Mouse (Mus musculus) c-Kit-negative CD71-positive TER-119-positive erythroid progenitor cells, embryonic 14.5 days (primary cell): ENCODE results near the gene Hoxc5.

Experiments
- DNase-seq: peaks from one replicate; pipeline ENCODE4 v3.0.0-alpha.2; 2013; ENCODE audit warnings: low read depth, low spot score

Gene Hoxc5

DNA sequence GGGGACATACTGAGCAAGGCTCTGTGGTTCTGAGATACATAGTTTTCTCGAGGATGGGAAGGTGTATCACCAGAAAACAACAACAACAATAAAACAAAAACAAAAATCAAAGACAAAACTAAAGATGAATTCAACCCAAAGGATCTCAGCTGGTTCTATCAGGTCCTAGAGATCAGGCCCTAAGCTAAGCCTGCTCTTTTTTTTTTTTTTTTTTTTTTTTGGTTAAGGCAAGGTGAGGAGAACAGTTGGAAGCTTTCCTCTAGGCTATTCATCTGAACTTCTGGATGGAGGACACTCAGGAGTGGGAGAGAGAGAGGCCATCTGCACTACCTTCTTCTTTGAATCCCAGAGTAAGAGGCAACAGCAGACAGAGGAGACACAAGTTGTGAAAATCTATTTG, 70.3 kb downstream of the Hoxc5 start:
- no peak for DNase-seq

DNA sequence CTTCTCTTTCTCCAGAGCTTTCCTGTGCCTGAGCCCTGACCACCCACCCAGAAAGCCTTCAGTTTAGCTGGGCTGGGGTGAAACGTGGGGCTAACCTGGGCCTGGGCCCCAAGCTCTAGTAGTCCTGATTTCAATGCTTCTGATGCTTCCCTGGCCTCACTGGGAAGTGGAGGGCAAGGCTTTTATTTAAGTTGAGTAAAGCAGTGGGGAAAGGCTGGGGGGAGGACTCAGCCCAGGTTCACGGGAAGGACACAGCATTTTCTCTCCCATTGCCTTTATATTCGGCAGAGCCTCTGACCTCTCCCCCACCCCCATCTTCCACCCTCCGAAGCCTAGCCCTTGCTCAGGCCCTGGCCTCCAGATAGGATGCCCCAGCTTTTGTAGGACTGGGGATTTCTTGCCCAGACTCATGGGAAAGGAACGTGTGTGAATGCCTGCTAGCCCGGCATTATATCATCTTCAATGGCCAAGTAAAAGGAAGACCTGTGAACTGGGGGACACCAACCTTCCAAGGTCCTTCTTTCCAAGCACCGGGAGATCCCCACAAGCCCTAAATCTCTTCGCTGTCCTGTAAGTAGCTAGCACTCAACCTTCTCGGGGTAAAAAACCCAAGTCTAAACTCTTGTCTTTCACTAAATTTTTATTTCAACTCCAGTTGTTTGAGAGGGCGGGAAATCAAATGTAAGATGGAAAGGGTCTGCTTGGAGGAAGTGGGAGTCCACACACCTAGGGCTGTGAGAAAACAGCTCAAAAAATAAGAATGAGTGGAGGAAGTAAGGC, 71.6 kb downstream of the Hoxc5 start:
- no peak for DNase-seq

DNA sequence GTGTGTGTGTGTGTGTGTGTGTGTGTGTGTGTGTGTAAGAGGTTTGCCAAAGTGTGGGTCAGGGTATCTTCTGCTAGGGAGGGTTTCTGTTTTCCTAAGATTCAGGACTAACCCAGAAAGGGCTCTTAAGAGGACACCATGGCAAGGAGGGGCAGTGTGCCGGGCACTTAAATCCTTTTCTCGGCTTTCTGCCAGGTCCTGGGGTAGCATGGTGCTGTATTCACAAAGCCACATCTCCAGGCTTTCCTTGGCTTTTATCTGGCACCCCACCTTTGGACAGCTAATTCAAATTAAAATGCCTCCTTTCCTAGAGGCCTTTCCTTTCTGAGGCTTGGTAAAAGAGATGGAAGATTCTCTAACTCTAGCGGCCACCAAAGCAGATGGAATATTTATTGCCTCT, 72.4 kb downstream of the Hoxc5 start:
- DNase-seq, result no peak

DNA sequence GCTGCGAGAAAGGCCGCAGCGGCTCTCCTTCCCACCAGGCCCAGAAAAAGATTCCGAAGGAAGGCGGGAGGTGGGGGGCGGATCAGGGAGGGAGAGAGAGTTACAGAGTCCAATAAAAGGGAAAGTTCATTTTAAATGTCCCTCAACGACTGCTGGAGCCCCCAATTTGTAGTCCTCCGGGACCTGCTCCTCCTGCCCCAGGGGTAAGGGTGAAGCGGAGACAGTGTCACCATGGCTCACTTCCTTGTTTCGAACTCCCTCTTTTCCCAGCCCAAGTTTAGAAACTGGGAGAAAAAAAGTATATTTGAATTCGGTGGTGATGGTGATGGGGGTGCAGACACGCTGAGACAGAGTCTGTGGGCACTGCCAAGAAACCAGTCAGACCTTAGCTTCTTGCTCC, 73.4 kb downstream of the Hoxc5 start:
- no peak for DNase-seq

DNA sequence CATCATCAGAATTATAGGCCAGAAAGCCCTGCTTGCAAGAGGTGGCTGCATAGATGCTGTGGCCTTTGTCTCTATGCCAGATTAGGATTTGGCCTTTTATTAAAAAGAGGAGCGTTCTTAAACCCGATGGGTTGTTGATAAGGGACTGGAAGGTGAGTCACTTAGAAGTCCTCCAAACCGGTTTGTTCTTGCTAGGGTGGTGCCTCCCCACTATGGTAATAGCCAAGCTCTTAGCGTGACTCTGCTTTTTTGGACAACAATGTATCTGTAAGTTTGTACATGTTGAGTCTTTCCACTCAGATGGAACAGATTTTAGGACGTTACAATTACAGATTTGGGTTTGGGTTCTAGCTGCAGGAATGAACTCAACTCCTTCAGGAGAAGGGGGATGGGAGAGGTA, 74.4 kb downstream of the Hoxc5 start:
- DNase-seq, result no peak

DNA sequence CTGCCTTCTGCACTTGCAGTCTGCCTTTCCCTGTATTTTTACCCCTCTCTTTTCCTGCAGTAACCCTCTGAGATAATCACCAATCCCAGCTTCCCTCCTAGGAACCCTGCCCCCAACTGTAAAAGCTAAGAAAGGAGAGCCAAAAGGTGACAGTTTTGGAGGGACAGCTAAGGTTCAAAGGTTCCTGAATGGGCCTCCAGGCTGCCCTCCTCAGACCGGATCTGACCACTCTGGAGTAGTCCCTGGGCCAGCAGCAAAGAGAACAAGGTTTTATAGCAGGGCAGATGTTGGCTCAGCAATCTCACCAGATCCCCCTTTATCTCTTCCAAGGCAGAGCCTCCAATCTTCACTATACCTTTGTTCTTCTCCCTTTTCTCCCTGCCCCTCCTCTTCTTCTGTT, 75.0 kb downstream of the Hoxc5 start:
- no peak for DNase-seq

DNA sequence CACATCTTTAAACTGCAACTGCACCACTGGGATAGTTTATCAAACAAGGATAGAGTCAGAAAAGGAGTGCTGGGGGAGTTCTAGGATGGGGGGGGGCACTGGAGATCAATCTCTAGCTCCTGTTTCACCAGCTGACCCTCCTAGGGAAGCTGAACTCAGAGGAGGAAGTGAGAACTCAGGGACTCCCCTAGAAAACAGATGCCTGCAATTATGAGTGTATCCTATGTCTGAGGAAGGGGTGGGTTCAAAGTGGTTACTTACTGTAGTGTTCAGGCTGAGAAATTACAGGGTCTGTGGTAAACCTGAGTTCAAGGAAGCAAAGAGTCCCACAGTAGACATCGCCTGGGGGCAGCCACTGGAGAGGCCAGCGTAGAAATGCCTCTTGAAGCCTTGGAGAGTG, 84.4 kb downstream of the Hoxc5 start:
- no peak for DNase-seq

DNA sequence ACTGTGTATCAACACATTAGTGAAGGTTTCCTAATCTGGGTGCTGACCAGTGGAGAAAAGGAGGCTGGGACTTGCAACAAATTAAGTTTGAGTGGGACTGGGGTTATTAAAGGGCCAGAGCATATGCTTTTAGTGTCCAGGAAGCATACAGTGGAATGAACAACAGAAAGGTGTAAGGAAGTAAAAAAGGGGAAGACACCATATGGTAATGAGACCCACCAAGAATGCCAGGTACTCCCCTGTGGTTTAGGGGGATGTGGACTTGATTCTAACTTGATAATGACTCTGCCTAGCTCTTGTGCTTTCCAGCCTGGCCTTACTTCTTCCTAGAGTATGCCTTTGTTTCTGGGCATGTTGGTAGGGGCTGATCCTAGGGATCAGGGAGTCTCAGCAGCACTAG, 86.0 kb downstream of the Hoxc5 start:
- DNase-seq, result no peak

DNA sequence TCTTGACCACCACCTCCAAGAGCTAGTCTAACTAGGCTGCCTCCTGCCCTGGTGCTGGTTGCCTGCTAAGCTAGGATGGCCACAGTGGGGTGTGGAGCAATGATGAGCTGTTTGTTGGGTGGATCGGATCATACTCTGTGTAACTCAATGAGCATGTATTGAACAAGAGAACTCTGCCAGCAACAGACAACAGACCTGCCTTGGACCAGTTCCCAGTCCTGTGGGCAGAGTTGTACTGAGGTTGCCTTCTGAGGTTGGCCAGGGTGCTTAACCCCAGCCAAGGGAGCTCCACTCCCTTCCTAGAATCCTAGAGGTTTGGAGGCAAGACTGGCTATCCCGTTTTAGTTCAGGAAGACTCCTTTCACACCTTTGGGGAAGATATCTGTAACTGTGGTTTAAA, 89.2 kb downstream of the Hoxc5 start:
- no peak for DNase-seq

DNA sequence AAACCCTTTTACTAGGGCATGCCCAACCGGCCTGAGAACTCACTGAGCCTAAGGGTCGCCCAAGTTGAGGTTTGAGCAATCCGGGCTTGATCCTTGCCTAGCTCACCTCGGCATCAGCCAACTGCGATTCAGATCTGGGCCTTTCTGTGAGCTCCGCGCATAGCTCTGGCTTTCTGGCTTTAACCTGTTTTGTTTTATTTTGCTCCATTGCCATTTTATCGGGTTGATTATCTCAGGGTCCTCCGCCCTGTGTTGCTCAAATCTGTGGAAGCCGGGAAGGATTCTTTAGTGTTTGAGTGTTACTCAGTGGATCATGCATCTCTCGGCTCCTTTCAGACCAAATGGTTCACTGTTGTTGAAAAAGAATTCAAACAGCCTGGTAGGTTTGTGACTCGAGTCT, 91.5 kb downstream of the Hoxc5 start:
- no peak for DNase-seq

DNA sequence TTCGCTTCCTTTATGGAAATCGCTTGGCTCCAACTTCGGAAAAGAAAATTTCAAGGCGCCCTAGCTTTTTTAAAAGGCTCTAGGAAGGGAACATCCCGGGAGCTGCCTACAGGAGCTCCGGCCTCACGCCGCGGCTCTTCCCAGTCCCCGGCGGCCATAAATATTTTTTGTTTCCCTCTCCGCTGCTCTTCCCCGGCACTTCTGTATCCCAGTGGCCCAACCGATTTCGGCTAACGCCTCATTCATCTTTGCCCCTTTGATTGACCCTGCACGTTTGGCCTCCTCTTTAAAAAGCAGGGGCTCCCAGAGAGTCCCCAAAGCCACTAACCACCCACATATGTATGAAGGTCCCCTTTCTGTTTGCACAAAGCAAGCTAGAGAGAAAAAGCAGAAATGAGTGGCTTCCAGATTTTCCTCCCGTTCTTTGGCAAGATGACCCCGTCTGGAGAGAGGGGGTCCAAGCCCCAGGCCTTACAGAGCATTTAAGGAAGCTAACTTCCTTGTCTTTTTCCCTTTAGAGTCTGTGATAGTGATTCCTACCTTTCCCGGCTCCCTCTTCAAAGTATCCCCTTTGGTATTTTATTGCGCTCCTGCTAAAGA, 92.2 kb downstream of the Hoxc5 start:
- no peak for DNase-seq

DNA sequence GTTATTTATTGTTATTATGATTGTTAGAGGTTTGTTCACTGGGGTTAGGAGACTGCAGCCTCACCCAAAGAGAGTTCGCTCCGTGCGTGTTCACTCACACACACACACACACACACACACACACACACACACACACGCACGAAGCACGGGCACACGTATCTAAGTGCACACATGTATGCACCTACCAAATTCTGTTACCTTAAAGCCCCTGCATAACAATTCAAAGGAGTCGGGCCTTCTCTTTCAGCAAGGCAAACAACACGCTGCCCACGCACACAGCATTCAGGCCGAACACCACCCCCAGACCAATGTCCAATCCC, 92.7 kb downstream of the Hoxc5 start:
- DNase-seq, result no peak

DNA sequence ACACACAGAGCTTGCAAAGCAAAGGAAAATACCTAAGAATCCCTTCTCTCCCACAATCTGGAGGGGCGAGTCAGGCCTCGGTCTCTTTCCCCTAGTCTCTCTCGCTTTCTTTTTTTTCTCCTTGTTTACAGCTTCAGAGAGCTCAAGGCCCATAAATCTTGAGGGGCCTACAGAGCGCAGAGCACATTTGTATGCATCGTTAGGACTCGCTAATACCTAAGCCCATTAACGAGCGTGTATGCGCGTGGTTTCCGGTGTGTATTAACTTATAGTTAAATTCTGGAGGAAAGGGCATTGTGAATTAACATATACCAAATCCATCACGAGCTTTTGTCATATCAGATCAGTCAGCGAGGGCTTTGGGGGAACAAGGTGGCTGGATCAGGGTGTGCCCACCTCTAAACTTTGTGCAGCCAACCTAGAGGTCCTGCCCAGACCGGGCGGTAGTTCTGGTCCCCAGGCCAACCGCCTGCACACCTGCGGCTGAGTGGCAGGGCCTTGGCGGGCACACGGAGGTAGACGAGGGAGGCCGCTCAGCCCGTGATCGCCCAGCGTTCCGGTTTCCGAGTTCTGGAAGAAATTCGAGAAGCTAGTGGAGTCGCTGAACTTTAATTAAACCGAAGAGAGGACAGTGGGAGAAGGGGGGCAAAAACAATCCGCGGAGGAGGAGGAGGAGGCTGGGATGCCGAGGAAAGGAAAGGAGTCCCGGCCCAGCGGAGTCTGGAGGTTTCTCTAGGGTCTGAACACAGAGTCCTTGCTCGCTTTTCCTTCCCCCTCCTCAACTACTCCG, 93.3 kb downstream of the Hoxc5 start:
- no peak for DNase-seq

DNA sequence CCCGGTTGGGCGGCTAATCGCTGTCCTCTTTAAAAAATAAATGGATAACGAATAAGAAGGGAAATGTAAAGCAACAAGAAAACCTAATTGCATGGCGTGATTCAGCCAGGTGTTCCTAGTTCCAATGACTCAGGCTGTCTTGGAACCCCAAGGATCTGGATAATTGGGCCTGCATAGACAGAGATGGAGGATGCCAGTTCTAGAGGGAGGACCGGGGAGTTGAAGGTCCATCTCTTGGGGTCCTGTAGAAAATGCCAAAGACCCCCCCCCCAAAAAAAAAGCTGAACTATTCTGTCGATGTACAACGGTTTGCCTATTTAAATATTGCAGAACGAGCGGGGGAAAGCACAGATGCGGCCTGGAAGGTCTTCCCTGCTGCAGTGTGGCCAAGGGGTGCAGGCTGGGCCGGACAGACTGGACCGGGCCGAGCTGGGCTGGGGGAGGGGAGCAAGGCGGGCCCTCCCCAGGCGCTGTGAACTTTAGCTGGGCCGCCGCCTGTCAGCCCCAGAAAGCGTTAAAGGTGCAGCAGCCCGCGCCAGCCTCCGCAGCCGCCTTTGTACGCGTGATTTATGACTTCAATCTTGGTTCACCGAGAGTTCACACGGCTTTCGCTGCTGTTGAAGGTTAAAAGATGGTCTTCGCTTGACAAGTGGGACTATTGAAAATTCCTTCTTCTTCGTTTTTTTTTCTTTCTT, 94.0 kb downstream of the Hoxc5 start:
- DNase-seq, result no peak

DNA sequence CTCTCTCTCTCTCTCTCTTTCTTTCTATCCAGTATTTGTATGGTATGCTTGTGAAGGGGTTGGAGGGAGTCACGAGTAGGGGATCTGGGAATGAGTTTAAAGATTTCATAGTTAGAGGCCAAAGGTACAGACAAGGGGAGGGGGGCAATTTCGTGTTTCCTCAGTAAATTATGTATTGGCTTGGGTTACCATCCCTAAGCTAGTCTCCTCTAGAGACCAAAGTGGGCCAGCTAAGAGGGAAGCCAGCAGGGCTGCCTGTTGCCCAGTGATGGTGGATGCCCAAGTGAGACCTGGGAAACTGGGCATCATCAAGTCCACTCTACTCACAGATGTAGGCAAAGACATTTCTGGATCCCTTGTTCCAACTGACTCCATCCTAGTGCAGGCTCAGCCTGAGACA, 94.7 kb downstream of the Hoxc5 start:
- DNase-seq, result no peak

DNA sequence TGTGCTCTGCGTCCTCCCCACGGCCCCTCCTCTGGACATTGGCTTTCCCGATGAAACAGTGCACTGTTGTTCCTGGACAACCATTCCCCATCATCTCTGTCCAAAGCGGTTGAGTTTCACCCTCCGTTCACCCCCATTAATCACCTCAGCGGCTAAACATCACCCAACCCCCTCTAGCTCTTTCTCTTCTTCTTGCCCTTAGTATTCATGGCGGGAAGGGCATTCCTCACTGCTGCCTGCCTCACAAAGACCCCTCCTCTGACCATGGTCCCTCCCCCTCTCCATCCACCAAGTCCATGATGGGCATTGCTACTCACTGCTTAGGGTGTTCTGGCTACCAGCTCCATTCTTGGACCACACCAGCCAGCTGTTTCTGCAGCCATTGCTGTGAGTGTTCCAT, 98.4 kb downstream of the Hoxc5 start:
- no peak for DNase-seq
